Mouse (Mus musculus) CD8-positive naive resting alpha-beta T cell, adult 57 days (primary cell): ENCODE results near the gene Gm10799. TPM values are rescaled to one million over a fixed set of nuclear protein-coding genes. Genes with fewer than 3 reads are reported as not detected.

Experiments
- total RNA-seq: library from RNA; stranded (reverse); gene quantifications from one replicate; pipeline ENCODE4 v1.2.4, GENCODE M21; 2023

Gene Gm10799
- total RNA-seq, result not detected

DNA sequence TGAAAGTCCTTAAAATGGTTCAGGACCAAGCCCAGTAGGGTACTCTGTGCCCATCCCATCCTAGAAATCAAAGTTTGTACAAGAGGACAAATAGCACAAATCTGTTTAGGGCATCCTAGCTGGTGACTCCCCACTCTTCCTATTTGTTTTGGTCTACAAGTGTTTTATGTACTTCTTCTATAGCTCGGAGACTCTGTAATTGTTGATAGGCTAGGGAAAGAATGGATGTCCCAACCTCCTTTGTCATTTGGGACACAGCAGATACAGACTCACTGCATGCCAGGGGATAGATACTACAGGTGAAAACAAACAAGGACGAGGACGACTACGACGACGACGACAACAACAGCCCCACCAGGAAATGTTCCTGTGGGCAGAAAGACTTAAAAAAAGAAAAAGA lies at the start of gene Gm10799:
Gene Gm10799 (minus strand): TSS at position 101 of the 400 bp plus-strand sequence.

DNA sequence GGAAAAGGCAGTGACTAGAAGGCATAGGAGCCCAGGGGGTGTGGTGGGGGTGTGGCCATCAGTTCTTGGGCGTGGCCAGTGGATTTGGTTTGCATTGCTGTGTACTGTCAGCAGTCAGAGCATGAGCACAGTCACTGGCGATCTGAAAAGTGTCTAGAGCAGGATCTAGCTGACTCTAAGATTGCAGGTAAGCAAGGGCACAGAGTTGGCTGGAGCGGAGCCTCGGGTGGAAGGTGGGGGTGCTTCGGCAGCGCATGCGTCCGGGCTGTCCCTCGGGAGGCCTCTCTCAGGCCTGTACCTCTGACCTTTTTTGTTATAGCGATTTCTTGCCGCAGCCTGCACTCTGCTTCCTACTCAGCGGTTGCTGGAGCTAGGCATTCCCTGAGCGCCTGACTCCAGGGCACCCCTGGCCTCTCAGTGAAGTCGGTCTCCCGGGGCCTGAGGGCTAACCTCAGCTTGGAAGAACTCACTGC lies 27.4 kb upstream of the Gm10799 start, which contains the start of gene Cd59a:
Gene Cd59a (plus strand): TSS at position 61 of the 473 bp plus-strand sequence.

GRCm38 (mm10) chr2:104069704-104070185 lies 1.4 kb upstream of the Gm10799 start, which contains the start of gene Cd59b:
Gene Cd59b, plus strand, starts transcription at chr2:104069849.

DNA sequence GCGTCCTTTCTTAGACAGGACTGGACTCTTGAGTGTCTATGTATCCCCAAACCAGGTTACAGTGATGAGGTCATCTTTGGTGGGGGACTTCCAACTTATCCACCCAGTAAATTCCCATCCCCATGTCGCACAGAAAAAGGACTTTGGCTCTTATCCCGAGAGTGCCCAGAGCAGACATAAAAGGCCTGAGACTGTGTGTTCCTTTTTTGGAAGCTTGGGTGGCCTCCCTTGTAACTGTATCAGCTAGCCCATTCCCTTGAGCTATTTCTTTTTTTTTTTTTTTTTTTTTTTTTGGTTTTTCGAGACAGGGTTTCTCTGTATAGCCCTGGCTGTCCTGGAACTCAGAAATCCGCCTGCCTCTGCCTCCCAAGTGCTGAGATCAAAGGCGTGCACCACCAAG lies 2.8 kb downstream of the Gm10799 start, which contains the start of gene Gm10912:
Gene Gm10912 (plus strand): TSS at position 301 of the 400 bp plus-strand sequence.

GRCm38 (mm10) chr2:104028139-104028723 lies 40.1 kb downstream of the Gm10799 start, which contains the start of gene 4931422A03Rik:
Gene 4931422A03Rik, minus strand, starts transcription at chr2:104028361.

DNA sequence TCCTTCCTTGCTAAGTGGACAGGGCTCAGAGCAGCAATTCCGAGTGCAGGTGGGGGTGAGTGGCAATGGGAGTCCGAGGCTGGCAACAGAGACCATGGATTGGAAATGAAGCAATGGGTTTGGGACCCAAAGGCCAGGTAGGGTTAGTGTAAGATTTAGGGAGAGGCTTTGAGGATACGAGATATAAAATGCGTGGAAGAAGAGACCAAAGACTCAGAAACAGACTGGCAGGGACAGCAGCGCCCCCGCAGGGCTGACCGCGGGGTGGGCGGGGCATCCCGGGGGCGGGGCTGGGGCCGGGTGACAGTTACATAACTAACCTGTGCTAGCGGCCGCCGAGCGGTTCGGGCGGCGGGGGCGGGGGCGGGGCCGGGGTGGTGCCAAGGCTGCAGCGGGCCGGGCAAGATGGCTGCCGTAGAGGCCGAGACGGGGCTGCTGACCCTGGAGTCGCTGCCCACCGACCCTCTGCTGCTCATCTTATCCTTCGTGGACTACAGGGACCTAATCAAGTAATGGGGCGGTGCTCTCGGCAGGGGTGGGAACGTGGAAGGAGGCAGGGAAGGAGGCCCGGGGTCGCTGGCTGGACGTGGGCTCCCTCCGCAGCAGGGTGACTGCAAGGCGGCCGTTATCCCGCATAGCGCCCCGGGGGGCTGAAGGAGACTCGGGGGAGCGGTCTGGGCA lies 40.8 kb downstream of the Gm10799 start, which contains the start of gene Fbxo3:
Gene Fbxo3 (plus strand): TSS at position 264 of the 681 bp plus-strand sequence.

Other genes starting within 250 kb of the Gm10799 start
- gene Lmo2, start 110.6 kb downstream of the Gm10799 start, total RNA-seq, result 12.5 TPM
- gene Fbxo3, start 40.8 kb downstream of the Gm10799 start, total RNA-seq, result 25.6 TPM
- not detected for gene 4931422A03Rik, start 40.2 kb downstream of the Gm10799 start, total RNA-seq
- gene Gm10912, start 2.7 kb downstream of the Gm10799 start, total RNA-seq, result 0.92 TPM
- gene Cd59b, start 1.3 kb upstream of the Gm10799 start, total RNA-seq, result not detected
- not detected for gene Cd59a, start 27.3 kb upstream of the Gm10799 start, total RNA-seq
- gene A930018P22Rik, start 54.2 kb upstream of the Gm10799 start, total RNA-seq, result not detected